Mouse (Mus musculus): ENCODE measurements at regions not wholly inside any gene's neighbourhood (a gene's known extent, or its start where the extent isn't known, plus 50 kb on each side); places are given as distances from the start of the nearest gene placed in this dataset.

GRCm38 (mm10) chr15:87091048-87091777 is 452.9 kb upstream of the Fam19a5 start:
- no peak for TF ChIP-seq GATA1 (IDR thresholded peaks at IDR 0.05; ENCODE audit: low read length)
- TF ChIP-seq TAL1 (IDR thresholded peaks at IDR 0.05; ENCODE audit: low read length): no peak
